Mouse (Mus musculus) B cell, adult (primary cell): Measurements from ENCODE around the gene Dyrk3. TPM values are rescaled to one million over a fixed set of nuclear protein-coding genes. Genes with fewer than 3 reads are reported as not detected.

Experiments
- total RNA-seq: library from RNA; stranded (reverse); gene quantifications from 4 replicates; pipeline ENCODE4 v1.2.4, GENCODE M21; 2023; ENCODE audit not compliant: inconsistent age

The Dyrk3 gene
- total RNA-seq: 30.8 to 40.6 TPM (median 37.6 TPM) in 4 replicates

DNA sequence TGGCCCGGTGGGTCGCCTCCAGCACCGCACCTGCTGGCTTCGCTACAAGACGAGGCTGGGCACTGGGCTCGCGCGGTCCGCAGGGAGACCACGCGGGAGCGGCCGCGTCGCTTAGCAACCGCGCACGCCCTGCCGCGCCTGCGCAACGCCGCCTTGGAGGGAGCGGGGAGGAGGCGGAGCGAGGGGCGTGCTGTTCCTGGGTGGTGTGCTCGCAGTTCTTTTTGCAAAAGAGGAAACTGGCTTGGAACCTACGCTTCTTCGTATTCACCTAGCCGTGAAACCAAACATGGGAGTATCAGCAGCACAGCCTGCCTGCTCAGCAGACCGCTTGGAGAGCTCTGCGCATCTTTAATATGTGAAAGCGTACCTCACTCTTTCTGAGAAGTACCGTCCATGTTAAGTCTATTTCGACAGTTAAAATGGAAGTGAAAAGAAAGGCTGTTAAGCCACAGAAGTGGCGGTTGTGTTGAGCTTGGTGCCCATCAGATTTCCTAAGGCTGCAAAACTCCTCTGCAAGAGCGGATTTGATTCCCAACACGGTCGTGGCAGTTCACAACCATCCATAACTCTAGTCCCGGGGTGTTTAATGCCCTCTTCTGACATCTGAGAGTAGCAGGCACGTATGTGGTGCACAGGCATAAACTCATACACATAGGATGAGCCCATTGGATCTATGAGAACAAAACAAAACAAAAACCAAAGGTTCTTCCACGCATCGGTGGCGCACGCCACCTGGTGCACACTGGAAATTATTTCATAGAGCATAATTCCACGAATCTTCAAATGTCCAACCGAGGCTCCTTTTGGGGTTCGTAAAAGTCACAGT lies at the start of gene Dyrk3:
Dyrk3 (minus strand) TSS at position 150 of the 826 bp plus-strand sequence.

DNA sequence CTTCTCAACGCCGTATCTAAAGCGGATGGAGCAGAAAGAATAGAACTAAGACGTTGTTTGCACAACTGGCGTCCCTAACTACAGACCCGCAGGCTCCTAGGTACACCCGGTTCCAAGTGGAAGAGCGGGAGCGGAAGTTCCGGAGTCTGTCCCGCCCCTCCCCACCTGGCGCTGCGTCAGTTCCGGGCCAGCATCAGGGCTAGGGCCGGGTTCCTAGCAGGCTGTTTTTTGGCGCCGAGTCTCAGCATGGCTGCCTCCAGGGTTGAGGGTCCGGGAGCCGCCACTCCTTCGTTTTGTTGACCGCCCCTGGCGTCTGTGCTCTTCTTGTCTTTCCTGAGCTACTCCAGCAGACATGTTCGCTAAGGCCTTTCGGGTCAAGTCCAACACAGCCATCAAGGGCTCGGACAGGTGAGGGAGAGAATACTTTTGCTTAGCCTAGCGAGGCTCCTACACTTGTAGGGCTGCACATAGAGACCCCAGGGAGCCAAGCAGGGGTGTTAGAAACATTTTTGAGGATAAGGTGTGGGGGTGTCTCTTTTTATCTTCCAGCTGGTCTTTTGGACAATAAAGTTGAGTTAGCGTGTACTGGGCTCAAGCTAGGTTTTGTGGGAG lies 15.0 kb upstream of the Dyrk3 start, which contains the start of gene Eif2d:
Eif2d (plus strand) TSS at position 164 of the 612 bp plus-strand sequence.

DNA sequence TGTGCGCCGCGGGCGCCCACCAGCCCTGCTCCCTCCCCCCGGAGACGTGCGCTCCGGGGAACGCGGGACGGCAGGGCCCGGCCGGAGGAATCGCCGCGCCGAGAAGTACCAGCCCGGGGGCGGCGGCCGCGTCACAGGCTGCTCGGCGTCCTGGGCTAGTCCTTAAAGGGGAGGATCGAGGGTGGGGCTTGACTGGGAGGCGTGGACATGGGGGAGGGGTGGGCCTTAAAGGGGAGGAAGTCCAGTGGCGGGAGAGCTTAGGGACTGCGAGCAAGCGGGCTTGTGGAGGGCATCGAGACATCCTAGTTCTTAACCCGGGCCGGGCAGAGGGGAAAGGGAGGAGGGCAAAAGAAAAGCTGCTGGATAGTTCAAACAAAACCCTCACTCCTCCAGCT lies 40.4 kb downstream of the Dyrk3 start, which contains the start of gene Mapkapk2:
Mapkapk2 (minus strand) TSS at position 127 of the 395 bp plus-strand sequence.

Other genes with a start within 250 kb of the Dyrk3 start
- gene Il20, start 226.9 kb downstream of the Dyrk3 start, total RNA-seq: not detected in 4 replicates
- not detected in 4 replicates for gene Il19, start 198.2 kb downstream of the Dyrk3 start, total RNA-seq
- gene Il10, start 118.5 kb downstream of the Dyrk3 start, total RNA-seq: 2.0 to 2.8 TPM (median 2.4 TPM) in 4 replicates
- 99.3 to 101 TPM (median 100 TPM) in 4 replicates for gene Mapkapk2, start 40.5 kb downstream of the Dyrk3 start, total RNA-seq
- 36.5 to 44.6 TPM (median 41.4 TPM) in 4 replicates for gene Eif2d, start 14.8 kb upstream of the Dyrk3 start, total RNA-seq
- gene Rassf5, start 106.9 kb upstream of the Dyrk3 start, total RNA-seq: 126 to 131 TPM (median 128 TPM) in 4 replicates
- gene Ikbke, start 141.3 kb upstream of the Dyrk3 start, total RNA-seq: 17.1 to 29.0 TPM (median 24.8 TPM) in 4 replicates